Mouse (Mus musculus) v-Abl transformed pro-B cells (cell line): Measurements from ENCODE around the gene Surf1.

Source experiments
- in situ Hi-C, 2 experiments: fragments of 400-800 bp; cut with MboI; formaldehyde crosslinking; loops; one replicate each; pipeline ENCODE4 v1.15.1; 2025; ENCODE audit not compliant: unreplicated experiment in 2 of 2

The Surf1 gene

DNA sequence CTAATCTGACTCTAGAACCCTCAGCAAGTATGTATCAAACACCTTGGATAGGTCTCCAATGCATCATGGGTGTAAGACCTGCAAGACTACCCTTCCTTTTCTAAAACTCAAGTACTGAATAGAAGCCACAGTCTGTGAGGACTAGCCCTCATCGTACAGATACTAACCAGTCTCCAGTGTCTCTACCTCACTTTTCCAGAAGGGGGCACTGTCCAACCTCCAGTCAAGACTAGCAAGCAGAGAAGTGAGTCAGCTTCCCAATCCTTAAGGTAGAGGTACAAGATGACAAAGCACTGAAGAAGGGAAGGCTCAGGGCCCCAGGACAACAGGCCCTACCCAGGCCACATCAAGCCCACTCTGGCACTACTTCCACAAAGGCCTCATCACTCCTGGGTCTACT is 14.1 kb upstream of the Surf1 start:
- in situ Hi-C loops = loop anchor here (5.0 to 25.0 kb wide), 5 partner anchors 77 to 507 kb away; partner anchors contain the start of genes Brd3os (in 1 of the 2), Cacfd1 (in 1 of the 2) and Vav2 (in 1 of the 2)

DNA sequence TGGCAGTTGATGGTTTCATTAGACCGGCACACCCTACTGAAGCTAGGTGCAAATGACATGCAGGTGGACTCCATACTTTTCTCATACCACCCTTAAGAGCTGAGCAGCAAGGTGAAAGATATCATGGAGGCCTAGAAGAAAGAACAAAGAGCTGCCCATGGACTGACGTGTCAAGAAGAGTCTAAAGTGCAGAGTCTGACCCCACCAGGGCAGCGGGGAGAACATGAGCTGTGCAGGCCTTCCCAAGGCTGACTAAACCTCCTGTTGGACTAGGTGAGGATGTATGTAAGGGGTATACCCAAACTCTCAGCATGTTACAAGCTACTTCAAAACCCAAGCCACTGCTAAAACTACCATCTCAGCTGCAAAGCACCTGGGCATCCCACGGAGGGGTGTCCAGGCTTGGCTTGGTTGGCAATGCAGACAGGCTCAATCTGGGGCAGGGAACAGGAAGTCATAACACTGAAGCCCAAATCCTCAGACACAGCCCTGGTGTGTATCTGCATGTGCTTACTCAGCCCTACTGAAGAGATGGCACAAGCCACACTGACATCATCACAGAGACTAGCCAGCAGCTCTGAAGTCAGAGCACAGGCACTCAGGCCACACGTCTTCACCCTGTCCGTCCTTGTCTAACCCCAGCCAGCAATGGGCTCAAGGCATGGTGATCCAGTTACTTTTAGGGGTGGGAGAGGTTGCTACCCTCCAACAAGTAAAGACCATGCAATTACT is 11.6 kb upstream of the Surf1 start:
- in situ Hi-C loops = loop anchor here (5.0 to 25.0 kb wide), 2 partner anchors 309 to 509 kb away; partner anchors contain the start of genes Brd3os (in 1 of the 2) and Vav2 (in 1 of the 2)

DNA sequence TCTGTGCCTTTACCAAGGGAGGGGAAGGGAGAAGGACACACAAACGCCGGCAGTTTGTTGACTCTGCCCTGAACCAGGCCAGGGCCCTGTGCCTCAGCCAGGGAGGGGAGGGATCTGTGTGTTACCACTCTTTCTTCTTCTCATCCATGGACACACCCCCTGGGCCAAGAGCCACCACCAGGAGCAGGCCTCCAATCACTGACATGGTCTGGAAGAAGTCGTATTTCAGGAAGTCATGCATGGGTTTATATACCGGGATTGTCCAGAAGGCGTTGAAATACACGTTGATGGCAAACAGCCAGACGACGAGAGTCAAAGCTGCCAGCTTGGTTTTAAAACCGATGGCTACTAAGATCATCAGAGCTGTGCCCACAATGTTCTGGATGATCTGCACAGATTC is 5.5 kb upstream of the Surf1 start:
- in situ Hi-C loops = loop anchor here (25.0 kb wide), 3 partner anchors 609 to 1659 kb away; partner anchors contain the start of genes Anapc2 (in 1 of the 2), C8g (in 1 of the 2), Fbxw5 (in 1 of the 2) and Gpsm1 (in 1 of the 2)

DNA sequence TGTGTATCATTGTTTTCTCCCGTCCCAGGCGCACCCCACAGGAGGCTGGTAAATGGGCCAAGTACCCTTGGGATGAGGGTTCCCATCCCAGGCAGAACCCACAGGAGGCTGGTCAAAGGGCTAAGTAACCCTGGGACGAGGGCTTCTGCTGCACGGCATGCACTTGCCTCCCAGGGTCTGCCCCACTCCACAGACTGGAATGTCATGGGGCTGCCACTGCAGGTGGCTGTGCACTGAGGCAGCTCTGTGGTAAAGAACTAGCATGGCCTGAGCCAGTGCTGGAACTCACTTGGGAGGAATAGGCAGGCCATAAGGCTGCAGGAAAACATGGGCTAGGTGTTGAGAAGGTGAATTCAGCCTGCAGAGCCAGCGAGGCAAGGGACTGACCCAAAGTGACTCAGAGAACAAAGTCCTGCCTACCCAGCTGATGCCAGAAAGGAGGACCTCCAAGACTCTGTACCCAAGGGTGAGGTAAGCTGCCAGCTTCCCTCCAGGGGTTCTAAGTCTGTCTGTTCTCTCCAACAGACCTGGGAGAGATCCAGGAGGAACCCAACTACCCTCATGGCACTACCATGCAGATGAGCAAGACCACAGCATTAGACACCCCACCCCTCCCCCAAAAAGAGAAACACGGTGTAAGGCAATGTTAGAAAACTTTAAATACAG is 4.0 kb upstream of the Surf1 start:
- in situ Hi-C loops = loop anchor here (25.0 kb wide), 3 partner anchors 608 to 1658 kb away; partner anchors contain the start of genes Anapc2 (in 1 of the 2), C8g (in 1 of the 2), Fbxw5 (in 1 of the 2) and Gpsm1 (in 1 of the 2)

DNA sequence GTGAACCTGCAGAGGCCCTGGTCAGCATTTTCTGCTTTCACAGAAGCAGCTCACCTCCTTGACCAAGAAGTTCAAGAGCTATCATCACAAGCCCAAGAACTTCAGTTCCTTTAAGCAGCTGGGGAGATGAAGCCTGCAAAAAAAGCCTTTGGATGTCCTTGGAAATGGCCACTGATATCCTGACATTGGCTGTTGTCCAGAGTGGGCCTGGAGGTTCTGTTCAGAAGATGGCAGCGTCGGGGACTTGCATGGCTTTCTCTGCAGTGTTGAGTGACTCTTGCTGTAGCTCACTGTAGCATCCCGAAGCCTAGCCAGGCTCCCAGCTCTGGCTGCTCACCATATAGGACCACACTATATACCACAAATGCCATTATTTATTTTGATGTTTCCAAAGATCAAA is 3.4 kb upstream of the Surf1 start:
- in situ Hi-C loops = loop anchor here (25.0 kb wide), 3 partner anchors 607 to 1657 kb away; partner anchors contain the start of genes Anapc2 (in 1 of the 2), C8g (in 1 of the 2), Fbxw5 (in 1 of the 2) and Gpsm1 (in 1 of the 2)

DNA sequence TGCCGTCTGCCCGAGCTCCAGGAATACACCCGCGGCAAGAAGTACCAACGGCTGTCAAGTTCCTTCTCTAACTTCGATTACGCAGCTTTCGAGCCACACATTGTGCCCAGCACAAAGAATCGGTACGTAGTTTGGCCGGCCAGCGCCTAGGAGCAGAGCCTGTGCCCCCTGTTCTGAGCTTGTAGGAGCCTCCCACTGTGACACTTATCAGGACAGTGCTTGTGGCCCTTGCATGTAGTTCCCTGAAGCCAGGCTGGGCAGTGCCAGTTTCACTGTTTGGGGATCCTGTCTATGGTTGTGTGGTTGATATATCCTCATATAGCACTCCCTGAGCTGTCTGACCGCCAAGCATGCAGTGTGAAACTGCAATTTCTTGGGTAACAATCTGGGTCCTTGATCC is 408 bp upstream of the Surf1 start:
- in situ Hi-C loops = loop anchor here (25.0 kb wide), 3 partner anchors 604 to 1654 kb away; partner anchors contain the start of genes Anapc2 (in 1 of the 2), C8g (in 1 of the 2), Fbxw5 (in 1 of the 2) and Gpsm1 (in 1 of the 2)

DNA sequence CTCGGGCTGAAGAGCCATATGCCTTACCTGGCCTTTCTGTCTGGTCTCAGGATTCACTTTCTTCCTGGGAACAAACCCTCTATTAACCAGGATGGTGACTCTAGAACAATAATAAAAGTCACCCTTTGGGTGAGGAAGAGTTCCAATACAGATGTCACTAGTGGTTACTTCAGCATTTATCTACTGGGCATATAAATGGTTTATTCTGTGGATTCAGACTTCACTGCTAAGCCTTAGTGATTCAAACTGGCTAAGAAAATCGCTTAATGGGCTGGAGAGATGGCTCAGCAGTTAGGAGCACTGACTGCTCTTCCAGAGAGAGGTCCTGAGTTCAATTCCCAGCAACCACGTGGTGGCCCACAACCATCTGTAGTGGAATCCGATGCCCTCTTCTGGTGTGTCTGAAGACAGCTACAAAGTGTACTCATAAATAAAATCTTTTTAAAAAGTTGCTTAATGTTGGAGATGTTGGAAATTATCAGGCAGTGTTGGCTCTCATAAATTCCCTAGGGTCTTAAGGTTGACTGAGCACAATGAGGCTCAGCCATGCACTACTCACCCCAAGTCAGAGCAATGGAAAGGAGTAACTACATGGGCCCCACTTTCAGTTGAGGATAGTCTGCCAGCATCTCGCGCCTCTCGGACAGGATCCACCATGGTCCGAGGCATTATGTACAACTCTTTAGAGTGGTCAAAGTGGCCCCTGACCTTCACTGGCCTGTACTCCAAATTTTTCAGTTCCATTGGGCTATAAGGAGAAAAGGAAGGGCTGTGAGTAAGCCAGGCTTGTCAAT is 2.0 kb downstream of the Surf1 start:
- in situ Hi-C loops = loop anchor here (25.0 kb wide), 3 partner anchors 602 to 1652 kb away; partner anchors contain the start of genes Anapc2 (in 1 of the 2), C8g (in 1 of the 2), Fbxw5 (in 1 of the 2) and Gpsm1 (in 1 of the 2)

DNA sequence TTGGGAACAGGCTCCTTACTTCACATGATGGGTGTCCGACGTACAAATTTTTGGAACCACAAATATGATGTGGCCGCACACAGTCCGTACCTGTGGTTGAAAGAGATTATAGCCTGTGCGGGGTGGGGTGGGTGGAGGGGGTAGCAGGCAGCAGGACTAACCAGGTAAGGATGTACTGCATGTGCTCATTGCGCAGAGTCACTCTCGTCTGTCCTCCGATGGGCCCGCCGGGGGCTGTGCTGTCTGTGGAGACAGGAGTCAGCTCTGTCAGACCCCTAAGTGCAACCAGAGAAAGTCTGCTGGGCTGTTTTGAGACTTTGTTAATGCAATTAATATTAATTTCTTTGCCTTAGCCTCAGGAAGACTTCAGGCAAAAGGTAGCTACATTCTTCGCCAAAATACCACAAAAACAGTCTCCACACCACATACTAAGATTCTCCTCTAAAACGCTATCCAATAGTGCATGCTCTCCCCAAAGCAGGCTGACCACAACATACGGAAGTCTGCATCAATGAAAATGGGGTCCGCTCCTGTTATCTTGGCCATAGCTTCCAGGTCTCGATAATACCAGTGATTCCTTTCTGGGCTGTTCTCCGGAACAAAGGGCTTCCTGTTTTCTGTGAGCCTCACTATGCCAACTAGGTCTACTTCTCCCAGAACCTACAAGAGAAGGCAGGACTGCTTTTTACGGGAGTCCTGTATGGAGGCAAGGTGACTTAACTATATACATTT is 2.7 kb downstream of the Surf1 start:
- in situ Hi-C loops = loop anchor here (25.0 kb wide), 3 partner anchors 601 to 1651 kb away; partner anchors contain the start of genes Anapc2 (in 1 of the 2), C8g (in 1 of the 2), Fbxw5 (in 1 of the 2) and Gpsm1 (in 1 of the 2)

DNA sequence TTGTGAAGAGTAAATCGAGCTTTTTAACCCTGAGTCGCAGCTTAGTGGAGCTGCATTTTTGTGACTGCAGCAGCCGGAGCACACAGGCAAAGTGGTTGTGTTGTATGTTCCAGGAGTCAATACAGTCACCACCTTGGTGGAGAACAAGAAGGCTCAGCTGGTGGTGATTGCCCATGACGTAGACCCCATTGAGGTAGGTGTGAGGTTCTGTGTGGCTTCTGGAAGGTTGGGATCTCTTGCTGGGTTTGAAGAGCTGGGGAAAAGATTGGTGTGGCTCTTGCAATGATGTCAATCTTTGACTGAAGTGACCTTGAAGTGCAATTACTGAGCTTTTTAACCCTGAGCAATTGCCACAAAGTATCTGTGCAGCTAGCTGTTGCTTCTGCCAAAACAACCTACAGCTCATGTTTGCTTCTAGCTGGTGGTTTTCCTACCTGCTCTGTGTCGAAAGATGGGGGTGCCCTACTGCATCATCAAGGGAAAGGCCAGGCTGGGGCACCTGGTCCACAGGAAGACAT is 4.0 kb downstream of the Surf1 start:
- in situ Hi-C loops = loop anchor here (25.0 kb wide), 3 partner anchors 600 to 1650 kb away; partner anchors contain the start of genes Anapc2 (in 1 of the 2), C8g (in 1 of the 2), Fbxw5 (in 1 of the 2) and Gpsm1 (in 1 of the 2)

DNA sequence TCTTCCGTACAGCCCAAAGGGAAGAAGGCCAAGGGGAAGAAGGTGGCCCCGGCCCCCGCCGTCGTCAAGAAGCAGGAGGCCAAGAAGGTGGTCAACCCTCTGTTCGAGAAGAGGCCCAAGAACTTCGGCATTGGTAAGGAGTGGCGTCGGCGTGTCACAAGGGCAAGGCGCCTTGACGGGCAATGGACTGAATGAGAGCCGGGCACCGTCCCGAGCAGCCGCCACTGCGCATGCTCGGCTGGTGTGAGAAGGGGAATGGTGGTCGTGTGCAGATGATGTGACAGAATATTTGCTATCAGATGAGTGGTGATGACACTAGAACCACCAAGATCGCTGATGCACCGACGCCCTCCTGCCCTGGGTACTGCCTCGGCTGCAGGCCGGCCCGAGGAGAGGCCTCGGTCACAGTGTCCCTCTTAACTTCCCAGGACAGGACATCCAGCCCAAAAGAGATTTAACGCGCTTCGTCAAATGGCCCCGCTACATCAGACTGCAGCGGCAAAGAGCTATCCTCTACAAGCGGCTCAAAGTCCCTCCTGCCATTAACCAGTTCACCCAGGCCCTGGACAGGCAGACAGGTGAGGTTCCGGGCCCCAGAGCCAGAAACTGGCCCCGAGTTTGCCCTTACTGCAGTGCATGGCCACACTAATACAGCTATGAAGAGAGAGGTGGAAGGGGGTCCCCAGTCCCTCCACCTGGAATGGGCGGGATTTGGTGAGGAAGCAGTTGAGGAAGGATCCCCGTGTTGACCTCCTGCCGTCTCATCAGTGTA is 5.2 kb downstream of the Surf1 start:
- in situ Hi-C loops = loop anchor here (25.0 kb wide), 3 partner anchors 599 to 1649 kb away; partner anchors contain the start of genes Anapc2 (in 1 of the 2), C8g (in 1 of the 2), Fbxw5 (in 1 of the 2) and Gpsm1 (in 1 of the 2)

DNA sequence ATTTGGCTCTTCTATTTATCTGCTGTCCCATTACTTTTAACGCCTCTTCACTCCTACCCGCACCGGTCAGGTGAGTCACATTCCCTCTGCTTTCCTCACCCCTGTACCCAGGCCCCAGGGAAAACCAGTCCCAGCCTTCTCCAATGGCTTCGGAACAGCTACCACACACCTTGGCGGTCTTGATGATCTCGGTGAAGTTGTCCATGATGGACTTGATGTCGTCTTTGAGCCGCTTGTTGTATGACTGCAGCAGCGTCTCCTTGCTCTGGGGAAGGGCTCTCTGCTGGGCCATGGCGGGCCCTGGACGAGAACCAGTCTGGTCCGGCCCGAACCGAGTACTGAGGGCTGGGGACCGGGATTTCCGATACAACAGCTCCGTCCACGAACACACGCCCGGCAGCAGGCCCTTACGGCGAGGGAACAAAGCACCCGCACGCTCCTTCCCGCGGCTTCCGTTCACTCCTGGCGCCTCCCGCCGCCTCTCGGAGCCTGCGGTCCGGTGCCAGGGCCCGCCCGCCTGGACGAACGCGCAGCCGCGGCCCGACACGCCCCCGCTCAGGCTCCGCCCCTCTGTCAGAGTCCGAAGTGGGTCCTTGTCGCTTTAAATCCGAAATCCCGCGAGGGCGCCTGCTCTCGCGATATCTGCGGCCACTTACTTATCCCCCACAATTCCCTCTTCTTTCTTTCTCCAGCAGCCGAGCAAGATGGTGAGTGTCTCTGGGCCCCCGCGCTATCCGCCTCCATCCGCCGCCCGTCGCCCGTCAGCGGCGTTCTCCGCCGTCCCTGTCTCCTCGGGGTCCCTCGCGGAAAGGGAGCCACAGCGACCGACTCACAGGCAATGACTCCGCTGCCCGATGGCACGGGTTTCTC is 6.0 kb downstream of the Surf1 start, which contains the start of the genes Med22 and Rpl7a:
Med22 (minus strand) TSS at position 554 of the 870 bp plus-strand sequence.
Rpl7a (plus strand) TSS at position 641 of the 870 bp plus-strand sequence.
- in situ Hi-C loops = loop anchor here (25.0 kb wide), 3 partner anchors 598 to 1648 kb away; partner anchors contain the start of genes Anapc2 (in 1 of the 2), C8g (in 1 of the 2), Fbxw5 (in 1 of the 2) and Gpsm1 (in 1 of the 2)

DNA sequence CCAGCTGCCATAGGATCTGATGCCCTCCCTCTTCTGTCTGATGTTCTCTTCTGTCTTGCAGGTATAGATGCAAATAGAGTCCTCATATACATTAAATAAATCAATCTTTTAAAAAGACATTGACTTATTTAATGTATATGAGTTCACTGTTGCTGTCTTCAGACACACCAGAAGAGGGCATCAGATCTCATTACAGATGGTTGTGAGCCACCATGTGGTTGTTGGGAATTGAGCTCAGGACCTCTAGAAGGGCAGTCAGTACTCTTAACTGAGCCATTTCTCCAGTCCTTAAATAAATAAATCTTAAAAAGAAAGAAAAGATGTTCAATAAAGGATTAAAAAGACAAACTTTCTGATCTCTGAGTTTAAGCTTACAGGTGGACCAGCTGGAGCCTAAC is 6.9 kb downstream of the Surf1 start:
- in situ Hi-C loops = loop anchor here (5.0 to 25.0 kb wide), 6 partner anchors 267 to 1647 kb away; partner anchors contain the start of genes Anapc2 (in 1 of the 2), C8g (in 1 of the 2), Fbxw5 (in 1 of the 2) and Gpsm1 (in 1 of the 2)

DNA sequence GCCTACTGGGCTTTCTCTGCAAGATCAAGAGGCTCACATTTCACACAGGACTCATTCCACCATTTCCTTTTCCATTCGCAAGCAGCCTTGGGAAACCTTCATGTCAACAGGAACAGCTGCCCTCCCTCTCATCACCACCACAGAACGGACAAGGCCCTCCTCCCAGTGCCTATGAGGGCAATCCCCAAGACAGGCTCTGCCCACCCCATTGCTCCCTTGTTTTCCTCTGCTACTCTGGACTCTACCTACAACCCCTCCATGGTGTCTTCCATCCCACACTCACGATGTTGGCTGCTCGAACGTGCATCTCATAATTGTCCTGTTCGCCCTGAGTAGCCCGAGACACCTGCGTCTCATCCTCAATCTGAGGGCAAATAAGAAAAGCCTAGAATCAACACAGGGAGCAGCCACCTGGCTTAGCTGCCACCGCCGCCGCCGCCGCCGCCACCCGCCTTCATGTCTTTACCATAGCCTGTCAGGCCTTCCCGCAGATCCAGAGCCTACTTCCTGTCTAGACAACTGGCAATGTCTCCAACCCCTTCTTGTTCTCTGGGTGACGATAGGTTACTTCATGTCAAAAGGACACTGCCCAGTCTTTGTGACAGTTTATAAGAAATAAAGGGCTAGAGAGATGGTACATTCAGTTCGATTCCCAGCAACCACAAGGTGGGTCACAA is 7.5 kb downstream of the Surf1 start:
- in situ Hi-C loops = loop anchor here (5.0 to 25.0 kb wide), 6 partner anchors 267 to 1647 kb away; partner anchors contain the start of genes Anapc2 (in 1 of the 2), C8g (in 1 of the 2), Fbxw5 (in 1 of the 2) and Gpsm1 (in 1 of the 2)

DNA sequence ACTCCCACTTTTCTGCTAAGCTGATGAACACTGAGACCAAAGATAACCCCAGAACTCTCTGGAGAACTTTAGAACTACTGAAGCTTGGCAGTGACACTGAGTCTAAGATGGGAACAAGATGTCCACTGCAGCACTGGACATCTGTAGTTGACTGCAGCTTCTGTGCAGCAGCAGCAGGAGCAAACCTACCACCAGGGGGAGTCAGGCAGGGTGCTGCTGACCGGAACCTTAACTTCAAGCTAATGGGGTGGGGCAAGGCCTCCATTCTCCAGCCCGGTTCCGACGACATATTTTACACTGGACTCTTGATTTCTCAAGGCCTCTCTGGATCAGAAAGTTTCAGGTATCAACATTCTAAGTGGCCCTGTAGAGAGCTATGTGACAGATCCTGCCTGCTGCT is 9.2 kb downstream of the Surf1 start:
- in situ Hi-C loops = loop anchor here (5.0 to 25.0 kb wide), 6 partner anchors 265 to 1645 kb away; partner anchors contain the start of genes Anapc2 (in 1 of the 2), C8g (in 1 of the 2), Fbxw5 (in 1 of the 2) and Gpsm1 (in 1 of the 2)

DNA sequence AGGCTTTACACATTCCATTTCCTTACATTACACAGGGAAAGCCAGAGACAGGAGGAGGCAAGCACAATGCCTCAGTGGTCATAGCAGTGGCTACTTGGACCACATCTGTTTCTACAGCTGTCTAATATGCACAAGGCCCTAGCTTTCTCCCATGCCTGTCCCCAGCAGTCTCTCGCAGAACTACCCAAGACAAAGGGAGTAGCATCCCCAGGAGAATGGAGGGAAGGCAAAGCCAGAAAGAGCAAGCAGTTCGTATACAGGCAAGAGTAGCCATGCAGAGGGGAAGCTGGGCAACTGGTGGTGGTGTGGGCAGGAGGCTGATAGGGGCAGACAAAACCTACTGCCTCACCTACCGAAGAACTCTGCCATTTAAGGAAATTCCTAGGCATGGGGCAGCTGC is 9.9 kb downstream of the Surf1 start:
- in situ Hi-C loops = loop anchor here (5.0 to 25.0 kb wide), 6 partner anchors 264 to 1644 kb away; partner anchors contain the start of genes Anapc2 (in 1 of the 2), C8g (in 1 of the 2), Fbxw5 (in 1 of the 2) and Gpsm1 (in 1 of the 2)
